Mouse (Mus musculus) liver, embryonic 11.5 days (tissue): ENCODE data around the gene Galnt3. TPM values are rescaled to one million over a fixed set of nuclear protein-coding genes. Genes with fewer than 3 reads are reported as not detected.

ENCODE experiments used
- ATAC-seq: fragments of 200-750 bp; cut with Nextera tagmentation; replicated peaks from 2 replicates; pipeline ENCODE4 v1.8.0; 2017; ENCODE audit warnings: moderate number of reproducible peaks, mild to moderate bottlenecking, moderate TSS enrichment, moderate library complexity; ENCODE audit not compliant: low FRiP score
- DNase-seq: peaks from one replicate; pipeline ENCODE4 v3.0.0-alpha.2; 2017; ENCODE audit warnings: low spot score
- H3K27ac ChIP-seq: fragments of 300-500 bp; sonication (generic); 2 replicates; pipeline ENCODE4 v1.5.1; 2014; ENCODE audit warnings: mild to moderate bottlenecking, low read depth, low read length, control low read depth
- H3K27me3 ChIP-seq: fragments of 300-500 bp; sonication (generic); replicated peaks from 2 replicates; pipeline ENCODE4 v1.6.1; 2014; ENCODE audit warnings: low read length, mixed read lengths; ENCODE audit not compliant: control insufficient read depth, insufficient read depth
- H3K36me3 ChIP-seq: fragments of 300-500 bp; sonication (generic); 2 replicates; pipeline ENCODE4 v1.6.1; 2014; ENCODE audit warnings: mild to moderate bottlenecking, low read length, moderate library complexity, mixed read lengths; ENCODE audit not compliant: control insufficient read depth, insufficient read depth
- H3K4me1 ChIP-seq: fragments of 300-500 bp; sonication (generic); replicated peaks from 2 replicates; pipeline ENCODE4 v1.6.1; 2014; ENCODE audit warnings: low read length, mixed read lengths; ENCODE audit not compliant: control insufficient read depth, insufficient read depth
- H3K4me2 ChIP-seq: fragments of 300-500 bp; sonication (generic); 2 replicates; pipeline ENCODE4 v1.6.1; 2014; ENCODE audit warnings: mild to moderate bottlenecking, control low read depth, moderate library complexity
- H3K4me3 ChIP-seq: fragments of 300-500 bp; sonication (generic); 2 replicates; pipeline ENCODE4 v1.5.1; 2014; ENCODE audit warnings: low read depth, low read length, control low read depth
- H3K9ac ChIP-seq: fragments of 300-500 bp; sonication (generic); 2 replicates; pipeline ENCODE4 v1.6.1; 2014; ENCODE audit warnings: low read depth, low read length, control low read depth
- H3K9me3 ChIP-seq: fragments of 300-500 bp; sonication (generic); 2 replicates; pipeline ENCODE4 v1.6.1; 2016; ENCODE audit warnings: low read length, inconsistent platforms, mixed read lengths; ENCODE audit not compliant: control insufficient read depth
- whole genome bisulfite sequencing: fragments of 180-500 bp; shearing (Covaris S2); extraction: QIAGEN DNeasy Blood & Tissue Kit; methylation state at CpG from one replicate; pipeline ENCODE4 v1.1.7; 2014; 5-methylcytosine and 5-hydroxymethylcytosine counted together
- polyA plus RNA-seq: library from polyadenylated mRNA; unstranded; fragments of >200 nt; fragmentation: Nextera tagmentation; extraction: Ambion mirVana; gene quantifications from 2 replicates; pipeline ENCODE4 v1.2.1, GENCODE M21; 2014

Gene Galnt3
- 0.39 and 0.51 TPM in 2 replicates for polyA plus RNA-seq

GRCm38 (mm10) chr2:66124591-66125271, at the start of gene Galnt3:
Galnt3 (minus strand) TSS chr2:66124994.
- peak within 1 kb of the TSS; percentile 8; the same call in 1 of the 2 replicates for H3K9ac ChIP-seq
- no peaks in the 10 kb centered on the region for H3K36me3 ChIP-seq
- peak; percentile 54 for ATAC-seq
- H3K4me1 ChIP-seq, result peaks cover 4% of the 10 kb centered on the region; the same call in 1 of the 2 replicates
- WGBS, result under 1% methylated on average over 68 of the region's 74 CpGs
- H3K27ac ChIP-seq, result no peak within 1 kb of the TSS
- H3K4me3 ChIP-seq, result peak within 1 kb of the TSS; percentile 61
- peaks cover 29% of the 10 kb centered on the region for H3K27me3 ChIP-seq
- H3K9me3 ChIP-seq, result no peaks in the 10 kb centered on the region
- H3K4me2 ChIP-seq, result peak within 1 kb of the TSS; percentile 97
- DNase-seq, result peak; percentile 44

- no peak overlapping the region for H3K9ac ChIP-seq
- ATAC-seq, result no peak
- no peak overlapping the region for H3K4me3 ChIP-seq
- DNase-seq, result no peak
- WGBS, result 76% methylated on average over 5 of the region's 5 CpGs
- no peaks in the 10 kb centered on the region for H3K36me3 ChIP-seq
- H3K9me3 ChIP-seq, result no peaks in the 10 kb centered on the region
- H3K4me1 ChIP-seq, result no peaks in the 10 kb centered on the region
- H3K27me3 ChIP-seq, result no peaks in the 10 kb centered on the region
- H3K27ac ChIP-seq, result no peak overlapping the region
- H3K4me2 ChIP-seq, result no peak overlapping the region
Measured at GRCm38 (mm10) chr2:66173134-66173533, 48.3 kb upstream of the Galnt3 start.

GRCm38 (mm10) chr2:66171643-66172042, 46.8 kb upstream of the Galnt3 start:
- H3K27me3 ChIP-seq, result no peaks in the 10 kb centered on the region
- no peak for ATAC-seq
- 91% methylated on average over 3 of the region's 3 CpGs for WGBS
- H3K4me2 ChIP-seq, result no peak overlapping the region
- no peaks in the 10 kb centered on the region for H3K4me1 ChIP-seq
- no peak overlapping the region for H3K27ac ChIP-seq
- no peak for DNase-seq
- H3K9me3 ChIP-seq, result no peaks in the 10 kb centered on the region
- no peaks in the 10 kb centered on the region for H3K36me3 ChIP-seq
- no peak overlapping the region for H3K9ac ChIP-seq
- H3K4me3 ChIP-seq, result no peak overlapping the region

GRCm38 (mm10) chr2:66170721-66171120, 45.9 kb upstream of the Galnt3 start:
- no peaks in the 10 kb centered on the region for H3K36me3 ChIP-seq
- H3K27ac ChIP-seq, result no peak overlapping the region
- H3K9me3 ChIP-seq, result no peaks in the 10 kb centered on the region
- DNase-seq (no peak), ATAC-seq (no peak)
- H3K4me3 ChIP-seq, result no peak overlapping the region
- H3K27me3 ChIP-seq, result no peaks in the 10 kb centered on the region
- no peak overlapping the region for H3K4me2 ChIP-seq
- WGBS, result 53% methylated on average over 11 of the region's 11 CpGs
- H3K9ac ChIP-seq, result no peak overlapping the region
- H3K4me1 ChIP-seq, result no peaks in the 10 kb centered on the region

GRCm38 (mm10) chr2:66165025-66165424, 40.2 kb upstream of the Galnt3 start:
- no peak overlapping the region for H3K27ac ChIP-seq
- no peaks in the 10 kb centered on the region for H3K4me1 ChIP-seq
- 88% methylated on average over 8 of the region's 8 CpGs for WGBS
- H3K36me3 ChIP-seq, result no peaks in the 10 kb centered on the region
- no peaks in the 10 kb centered on the region for H3K9me3 ChIP-seq
- H3K9ac ChIP-seq, result no peak overlapping the region
- ATAC-seq (no peak), DNase-seq (no peak)
- no peaks in the 10 kb centered on the region for H3K27me3 ChIP-seq
- no peak overlapping the region for H3K4me3 ChIP-seq
- H3K4me2 ChIP-seq, result no peak overlapping the region

- Histone ChIP-seq H3K36me3 (no peaks in the 10 kb centered on the region), H3K4me3 (no peak overlapping the region), H3K4me1 (no peaks in the 10 kb centered on the region), H3K27ac (no peak overlapping the region), H3K9ac (no peak overlapping the region), H3K4me2 (no peak overlapping the region), H3K9me3 (no peaks in the 10 kb centered on the region), H3K27me3 (no peaks in the 10 kb centered on the region)
- no peak for ATAC-seq
- 64% methylated on average over 7 of the region's 7 CpGs for WGBS
- DNase-seq, result no peak
Measured at GRCm38 (mm10) chr2:66158140-66158915, 33.5 kb upstream of the Galnt3 start.

- Histone ChIP-seq H3K4me3 (no peak overlapping the region), H3K9me3 (no peaks in the 10 kb centered on the region), H3K27ac (no peak overlapping the region), H3K9ac (no peak overlapping the region), H3K4me2 (no peak overlapping the region), H3K27me3 (no peaks in the 10 kb centered on the region), H3K4me1 (no peaks in the 10 kb centered on the region), H3K36me3 (no peaks in the 10 kb centered on the region)
- WGBS, result 75% methylated on average over 2 of the region's 2 CpGs
- no peak for DNase-seq
- no peak for ATAC-seq
Measured at GRCm38 (mm10) chr2:66151436-66151835, 26.6 kb upstream of the Galnt3 start.

GRCm38 (mm10) chr2:66150531-66150930, 25.7 kb upstream of the Galnt3 start:
- no peak overlapping the region for H3K4me3 ChIP-seq
- no peak for DNase-seq
- no peaks in the 10 kb centered on the region for H3K9me3 ChIP-seq
- no peaks in the 10 kb centered on the region for H3K27me3 ChIP-seq
- 52% methylated on average over 3 of the region's 3 CpGs for WGBS
- no peak overlapping the region for H3K4me2 ChIP-seq
- H3K27ac ChIP-seq, result no peak overlapping the region
- H3K9ac ChIP-seq, result no peak overlapping the region
- H3K4me1 ChIP-seq, result no peaks in the 10 kb centered on the region
- H3K36me3 ChIP-seq, result no peaks in the 10 kb centered on the region
- no peak for ATAC-seq
